Mouse (Mus musculus) thymus, postnatal 0 days (tissue): ENCODE measurements around the gene Prn. TPM values are rescaled to one million over a fixed set of nuclear protein-coding genes. Genes with fewer than 3 reads are reported as not detected.

ENCODE experiments used
- DNase-seq: peaks from one replicate; pipeline ENCODE4 v3.0.0-alpha.2; 2015; ENCODE audit warnings: low spot score
- polyA plus RNA-seq: library from polyadenylated mRNA; unstranded; fragments of >200 nt; fragmentation: Nextera tagmentation; extraction: Ambion mirVana; gene quantifications from 2 replicates; pipeline ENCODE4 v1.2.1, GENCODE M21; 2015

The Prn gene
- polyA plus RNA-seq, 1 experiment from 2014 or later: not detected

- DNase-seq: no peak
Observed at GRCm38 (mm10) chr2:131948916-131949639, 39.3 kb downstream of the Prn start.

- DNase-seq: peak; percentile 52
Observed at GRCm38 (mm10) chr2:131949767-131950597, 40.2 kb downstream of the Prn start.

GRCm38 (mm10) chr2:131950598-131951095 lies 40.9 kb downstream of the Prn start, which contains the start of gene Prnd:
TSS of gene Prnd (plus strand) at chr2:131950861.
- DNase-seq: no peak

GRCm38 (mm10) chr2:131952456-131952855 lies 42.7 kb downstream of the Prn start:
- DNase-seq: no peak

- no peak for DNase-seq
Observed at GRCm38 (mm10) chr2:131952961-131953538, 43.3 kb downstream of the Prn start.

- DNase-seq: no peak
Observed at GRCm38 (mm10) chr2:131953711-131954110, 44.0 kb downstream of the Prn start.

GRCm38 (mm10) chr2:131954835-131955234 lies 45.1 kb downstream of the Prn start:
- no peak for DNase-seq

GRCm38 (mm10) chr2:131955264-131955663 lies 45.5 kb downstream of the Prn start:
- peak; percentile 37 for DNase-seq

- no peak for DNase-seq
Observed at GRCm38 (mm10) chr2:131956336-131957256, 46.8 kb downstream of the Prn start.

GRCm38 (mm10) chr2:131957731-131958222 lies 48.0 kb downstream of the Prn start:
- no peak for DNase-seq

GRCm38 (mm10) chr2:131961671-131962070 lies 51.9 kb downstream of the Prn start:
- no peak for DNase-seq

- peak; percentile 24 for DNase-seq
Observed at GRCm38 (mm10) chr2:131970597-131970996, 60.8 kb downstream of the Prn start.

GRCm38 (mm10) chr2:131971098-131971497 lies 61.3 kb downstream of the Prn start:
- DNase-seq: no peak

GRCm38 (mm10) chr2:131976663-131977062 lies 66.9 kb downstream of the Prn start:
- DNase-seq: no peak

GRCm38 (mm10) chr2:131980866-131981265 lies 71.1 kb downstream of the Prn start:
- DNase-seq: no peak

GRCm38 (mm10) chr2:131982546-131983196 lies 72.9 kb downstream of the Prn start:
- peak; percentile 79 for DNase-seq

GRCm38 (mm10) chr2:131987950-131988349 lies 78.2 kb downstream of the Prn start:
- DNase-seq: peak; percentile 7

- no peak for DNase-seq
Observed at GRCm38 (mm10) chr2:131988550-131988949, 78.8 kb downstream of the Prn start.

GRCm38 (mm10) chr2:131992487-131992886 lies 82.7 kb downstream of the Prn start:
- peak; percentile 12 for DNase-seq

GRCm38 (mm10) chr2:131993151-131993550 lies 83.4 kb downstream of the Prn start:
- DNase-seq: no peak
